Mouse (Mus musculus) embryonic facial prominence, embryonic 15.5 days (tissue): ENCODE data around the gene Nrxn2. TPM values are rescaled to one million over a fixed set of nuclear protein-coding genes. Genes with fewer than 3 reads are reported as not detected.

Experiments
- ATAC-seq: fragments of 200-750 bp; cut with Nextera tagmentation; 2 replicates; pipeline ENCODE4 v1.8.0; 2017; ENCODE audit warnings: low read depth, moderate TSS enrichment; ENCODE audit not compliant: insufficient number of reproducible peaks, low FRiP score, low TSS enrichment
- H3K27ac ChIP-seq: fragments of 300-500 bp; sonication (generic); replicated peaks from 2 replicates; pipeline ENCODE4 v1.5.1; 2015; ENCODE audit warnings: mild to moderate bottlenecking, inconsistent platforms
- H3K27me3 ChIP-seq: fragments of 300-500 bp; sonication (generic); 2 replicates; pipeline ENCODE4 v1.6.1; 2015; ENCODE audit warnings: inconsistent platforms
- H3K36me3 ChIP-seq: fragments of 300-500 bp; sonication (generic); 2 replicates; pipeline ENCODE4 v1.6.1; 2015; ENCODE audit warnings: mild to moderate bottlenecking, inconsistent platforms
- H3K4me1 ChIP-seq: fragments of 300-500 bp; sonication (generic); 2 replicates; pipeline ENCODE4 v1.6.1; 2015; ENCODE audit warnings: inconsistent platforms
- H3K4me2 ChIP-seq: fragments of 300-500 bp; sonication (generic); replicated peaks from 2 replicates; pipeline ENCODE4 v1.6.1; 2015; ENCODE audit warnings: mild to moderate bottlenecking, inconsistent platforms
- H3K4me3 ChIP-seq: fragments of 300-500 bp; sonication (generic); replicated peaks from 2 replicates; pipeline ENCODE4 v1.5.1; 2015; ENCODE audit warnings: mild to moderate bottlenecking, inconsistent platforms
- H3K9ac ChIP-seq: fragments of 300-500 bp; sonication (generic); 2 replicates; pipeline ENCODE4 v1.6.1; 2015; ENCODE audit warnings: inconsistent platforms
- H3K9me3 ChIP-seq: fragments of 300-500 bp; sonication (generic); replicated peaks from 2 replicates; pipeline ENCODE4 v1.6.1; 2016; ENCODE audit warnings: inconsistent platforms
- WGBS: fragments of 180-500 bp; shearing (Covaris S2); methylation state at CpG from one replicate; pipeline ENCODE4 v1.1.7; 2015; 5-methylcytosine and 5-hydroxymethylcytosine counted together
- polyA plus RNA-seq: library from polyadenylated mRNA; unstranded; fragments of >200 nt; fragmentation: Nextera tagmentation; extraction: Ambion mirVana; gene quantifications from 2 replicates; pipeline ENCODE4 v1.2.1, GENCODE M21; 2015

The Nrxn2 gene
- polyA plus RNA-seq, 1 experiment from 2014 or later: 1.8 TPM

- H3K27ac ChIP-seq: no peak overlapping the region
- H3K9ac ChIP-seq: no peak overlapping the region
- no peak overlapping the region for H3K4me3 ChIP-seq
- peaks cover 32% of the 10 kb centered on the region for H3K27me3 ChIP-seq
- no peak for ATAC-seq
- no peaks in the 10 kb centered on the region for H3K9me3 ChIP-seq
- no peak overlapping the region for H3K4me2 ChIP-seq
- WGBS: 86% methylated on average over 3 of the region's 3 CpGs
- no peaks in the 10 kb centered on the region for H3K36me3 ChIP-seq
- peaks cover 16% of the 10 kb centered on the region for H3K4me1 ChIP-seq
Measured at GRCm38 (mm10) chr19:6527439-6527838, 108.9 kb downstream of the Nrxn2 start.

- H3K4me2 ChIP-seq: no peak overlapping the region
- H3K4me3 ChIP-seq: no peak overlapping the region
- no peaks in the 10 kb centered on the region for H3K9me3 ChIP-seq
- no peaks in the 10 kb centered on the region for H3K36me3 ChIP-seq
- no peak overlapping the region for H3K27ac ChIP-seq
- H3K9ac ChIP-seq: no peak overlapping the region
- H3K27me3 ChIP-seq: peaks cover 37% of the 10 kb centered on the region
- no peak for ATAC-seq
- H3K4me1 ChIP-seq: peaks cover 21% of the 10 kb centered on the region
- WGBS: 79% methylated on average over 17 of the region's 17 CpGs
Measured at GRCm38 (mm10) chr19:6527839-6528531, 109.5 kb downstream of the Nrxn2 start.

GRCm38 (mm10) chr19:6529265-6529985 lies 110.9 kb downstream of the Nrxn2 start:
- no peaks in the 10 kb centered on the region for H3K36me3 ChIP-seq
- no peak for ATAC-seq
- no peak overlapping the region for H3K9ac ChIP-seq
- no peak overlapping the region for H3K27ac ChIP-seq
- H3K4me3 ChIP-seq: no peak overlapping the region
- H3K27me3 ChIP-seq: peaks cover 46% of the 10 kb centered on the region
- H3K4me1 ChIP-seq: peaks cover 21% of the 10 kb centered on the region
- no peak overlapping the region for H3K4me2 ChIP-seq
- no peaks in the 10 kb centered on the region for H3K9me3 ChIP-seq
- WGBS: 65% methylated on average over 14 of the region's 14 CpGs

GRCm38 (mm10) chr19:6530359-6530758 lies 111.8 kb downstream of the Nrxn2 start:
- Histone ChIP-seq H3K4me3 (no peak overlapping the region), H3K36me3 (no peaks in the 10 kb centered on the region), H3K27me3 (peaks cover 49% of the 10 kb centered on the region), H3K9me3 (no peaks in the 10 kb centered on the region), H3K4me1 (peaks cover 21% of the 10 kb centered on the region), H3K9ac (no peak overlapping the region), H3K27ac (no peak overlapping the region), H3K4me2 (no peak overlapping the region)
- WGBS: 23% methylated on average over 13 of the region's 13 CpGs
- ATAC-seq: no peak

- WGBS: 1% methylated on average over 55 of the region's 56 CpGs
Measured at GRCm38 (mm10) chr19:6531011-6531631, 112.6 kb downstream of the Nrxn2 start.

GRCm38 (mm10) chr19:6531832-6532471 lies 113.4 kb downstream of the Nrxn2 start:
- 1% methylated on average over 36 of the region's 36 CpGs for WGBS
- H3K9ac ChIP-seq: peak overlapping the region; percentile 16; the same call in 1 of the 2 replicates
- H3K27me3 ChIP-seq: peaks cover 54% of the 10 kb centered on the region
- ATAC-seq: no peak
- no peak overlapping the region for H3K27ac ChIP-seq
- no peaks in the 10 kb centered on the region for H3K9me3 ChIP-seq
- H3K36me3 ChIP-seq: no peaks in the 10 kb centered on the region
- peaks cover 21% of the 10 kb centered on the region for H3K4me1 ChIP-seq
- peak overlapping the region; percentile 43 for H3K4me3 ChIP-seq
- peak overlapping the region; percentile 88 for H3K4me2 ChIP-seq

More at GRCm38 (mm10) chr19:6531011-6531631, 112.6 kb downstream of the Nrxn2 start:
- peak overlapping the region; percentile 43 for H3K4me3 ChIP-seq
- H3K27ac ChIP-seq: no peak overlapping the region
- peak overlapping the region; percentile 16; the same call in 1 of the 2 replicates for H3K9ac ChIP-seq
- H3K9me3 ChIP-seq: no peaks in the 10 kb centered on the region
- ATAC-seq: no peak
- H3K4me2 ChIP-seq: peak overlapping the region; percentile 88
- H3K27me3 ChIP-seq: peaks cover 50% of the 10 kb centered on the region
- H3K4me1 ChIP-seq: peaks cover 21% of the 10 kb centered on the region
- no peaks in the 10 kb centered on the region for H3K36me3 ChIP-seq

- Histone ChIP-seq H3K36me3 (no peaks in the 10 kb centered on the region), H3K4me3 (peak overlapping the region; percentile 43; the same call in 1 of the 2 replicates), H3K4me2 (peak overlapping the region; percentile 88), H3K27me3 (peaks cover 54% of the 10 kb centered on the region), H3K27ac (no peak overlapping the region), H3K9ac (no peak overlapping the region), H3K4me1 (peaks cover 21% of the 10 kb centered on the region), H3K9me3 (no peaks in the 10 kb centered on the region)
- WGBS: 7% methylated on average over 13 of the region's 13 CpGs
- ATAC-seq: no peak
Measured at GRCm38 (mm10) chr19:6532656-6533055, 114.1 kb downstream of the Nrxn2 start.

- Histone ChIP-seq H3K36me3 (no peaks in the 10 kb centered on the region), H3K9ac (no peak overlapping the region), H3K9me3 (no peaks in the 10 kb centered on the region), H3K27me3 (peaks cover 54% of the 10 kb centered on the region), H3K4me1 (peaks cover 21% of the 10 kb centered on the region), H3K4me2 (no peak overlapping the region), H3K27ac (no peak overlapping the region), H3K4me3 (no peak overlapping the region)
- 73% methylated on average over 11 of the region's 11 CpGs for WGBS
- ATAC-seq: no peak
Measured at GRCm38 (mm10) chr19:6533290-6534117, 115.0 kb downstream of the Nrxn2 start.

GRCm38 (mm10) chr19:6534118-6534415 lies 115.5 kb downstream of the Nrxn2 start:
- 56% methylated on average over 5 of the region's 5 CpGs for WGBS

GRCm38 (mm10) chr19:6536201-6536600 lies 117.7 kb downstream of the Nrxn2 start:
- Histone ChIP-seq H3K4me1 (peaks cover 17% of the 10 kb centered on the region), H3K27ac (no peak overlapping the region), H3K4me2 (no peak overlapping the region), H3K36me3 (no peaks in the 10 kb centered on the region), H3K27me3 (peaks cover 34% of the 10 kb centered on the region), H3K9me3 (no peaks in the 10 kb centered on the region), H3K4me3 (no peak overlapping the region), H3K9ac (no peak overlapping the region)
- 58% methylated on average over 3 of the region's 3 CpGs for WGBS
- ATAC-seq: no peak

More at GRCm38 (mm10) chr19:6534118-6534415, 115.5 kb downstream of the Nrxn2 start:
- H3K4me1 ChIP-seq: peaks cover 21% of the 10 kb centered on the region
- no peak overlapping the region for H3K4me3 ChIP-seq
- H3K27me3 ChIP-seq: peaks cover 50% of the 10 kb centered on the region
- H3K9ac ChIP-seq: no peak overlapping the region
- no peaks in the 10 kb centered on the region for H3K36me3 ChIP-seq
- H3K4me2 ChIP-seq: no peak overlapping the region
- H3K27ac ChIP-seq: no peak overlapping the region
- ATAC-seq: no peak
- H3K9me3 ChIP-seq: no peaks in the 10 kb centered on the region
